Mouse (Mus musculus): ENCODE data around the gene Ppp1r3d. TPM values are rescaled to one million over a fixed set of nuclear protein-coding genes. Genes with fewer than 3 reads are reported as not detected.
A peak's percentile ranks its signal among the peaks of the same experiment; 100 is the strongest.

Gene Ppp1r3d
- polyA plus RNA-seq, 1 experiment from 2014 or later, result 3.3 TPM

GRCm38 (mm10) chr2:178450236-178450635, 36.0 kb upstream of the Ppp1r3d start:
- Histone ChIP-seq H3K27ac (replicated peaks) (no peak overlapping the region), H3K4me1 (replicated peaks; ENCODE audit: control insufficient read depth, insufficient read depth) (0 out of 2 replicates have a peak, but pooled peaks cover 1% of the 10 kb centered on the region), H3K9ac (ENCODE audit: low read length) (no peak overlapping the region), H3K9me3 (ENCODE audit: control insufficient read depth, low read length) (no peaks in the 10 kb centered on the region), H3K4me2 (replicated peaks; ENCODE audit: low read depth) (no peak overlapping the region), H3K27me3 (ENCODE audit: control insufficient read depth, insufficient read depth, low read length) (no peaks in the 10 kb centered on the region), H3K36me3 (ENCODE audit: control insufficient read depth, insufficient read depth, low read length) (no peaks in the 10 kb centered on the region), H3K4me3 (ENCODE audit: low read depth, low read length) (no peak overlapping the region)
- DNase-seq (ENCODE audit: low spot score) (no peak), ATAC-seq (ENCODE audit: low FRiP score, low TSS enrichment) (no peak)
- no peak for TF ChIP-seq CTCF (IDR thresholded peaks at IDR 0.05; ENCODE audit: low read depth)
- no peak for TF ChIP-seq EP300 (optimal IDR thresholded peaks at IDR 0.05)
- 30% methylated on average over 2 of the region's 2 CpGs for WGBS

- H3K27me3 ChIP-seq (ENCODE audit: control insufficient read depth, insufficient read depth, low read length), result no peaks in the 10 kb centered on the region
- H3K4me3 ChIP-seq (ENCODE audit: low read depth, low read length), result no peak overlapping the region
- no peaks in the 10 kb centered on the region for H3K36me3 ChIP-seq (ENCODE audit: control insufficient read depth, insufficient read depth, low read length)
- 75% methylated on average over 4 of the region's 4 CpGs for WGBS
- TF ChIP-seq EP300 (optimal IDR thresholded peaks at IDR 0.05) (no peak), CTCF (IDR thresholded peaks at IDR 0.05; ENCODE audit: low read depth) (no peak)
- no peak for DNase-seq (ENCODE audit: low spot score)
- H3K4me1 ChIP-seq (replicated peaks; ENCODE audit: control insufficient read depth, insufficient read depth), result no peaks in the 10 kb centered on the region
- ATAC-seq (ENCODE audit: low FRiP score, low TSS enrichment), result no peak
- no peak overlapping the region for H3K4me2 ChIP-seq (replicated peaks; ENCODE audit: low read depth)
- no peak overlapping the region for H3K9ac ChIP-seq (ENCODE audit: low read length)
- no peak overlapping the region for H3K27ac ChIP-seq (replicated peaks)
- H3K9me3 ChIP-seq (ENCODE audit: control insufficient read depth, low read length), result no peaks in the 10 kb centered on the region
These were observed 35.1 kb upstream of the Ppp1r3d start for GRCm38 (mm10) chr2:178449386-178449785.

GRCm38 (mm10) chr2:178437311-178437710, 23.0 kb upstream of the Ppp1r3d start:
- no peak overlapping the region for H3K4me3 ChIP-seq (ENCODE audit: low read depth, low read length)
- no peak overlapping the region for H3K9ac ChIP-seq (ENCODE audit: low read length)
- H3K36me3 ChIP-seq (ENCODE audit: control insufficient read depth, insufficient read depth, low read length), result no peaks in the 10 kb centered on the region
- DNase-seq (ENCODE audit: low spot score), result no peak
- ATAC-seq (ENCODE audit: low FRiP score, low TSS enrichment), result no peak
- H3K4me2 ChIP-seq (replicated peaks; ENCODE audit: low read depth), result no peak overlapping the region
- H3K27ac ChIP-seq (replicated peaks), result no peak overlapping the region
- H3K9me3 ChIP-seq (ENCODE audit: control insufficient read depth, low read length), result no peaks in the 10 kb centered on the region
- no peaks in the 10 kb centered on the region for H3K4me1 ChIP-seq (replicated peaks; ENCODE audit: control insufficient read depth, insufficient read depth)
- TF ChIP-seq EP300 (optimal IDR thresholded peaks at IDR 0.05) (no peak), CTCF (IDR thresholded peaks at IDR 0.05; ENCODE audit: low read depth) (no peak)
- H3K27me3 ChIP-seq (ENCODE audit: control insufficient read depth, insufficient read depth, low read length), result no peaks in the 10 kb centered on the region
- 38% methylated on average over 9 of the region's 9 CpGs for WGBS

- TF ChIP-seq CTCF (IDR thresholded peaks at IDR 0.05; ENCODE audit: low read depth) (no peak), EP300 (optimal IDR thresholded peaks at IDR 0.05) (no peak)
- Histone ChIP-seq H3K4me3 (ENCODE audit: low read depth, low read length) (no peak overlapping the region), H3K27me3 (ENCODE audit: control insufficient read depth, insufficient read depth, low read length) (no peaks in the 10 kb centered on the region), H3K4me2 (replicated peaks; ENCODE audit: low read depth) (no peak overlapping the region), H3K9me3 (ENCODE audit: control insufficient read depth, low read length) (no peaks in the 10 kb centered on the region), H3K4me1 (replicated peaks; ENCODE audit: control insufficient read depth, insufficient read depth) (no peaks in the 10 kb centered on the region), H3K9ac (ENCODE audit: low read length) (no peak overlapping the region), H3K27ac (replicated peaks) (no peak overlapping the region), H3K36me3 (ENCODE audit: control insufficient read depth, insufficient read depth, low read length) (no peaks in the 10 kb centered on the region)
- WGBS, result 65% methylated on average over 2 of the region's 2 CpGs
- ATAC-seq (ENCODE audit: low FRiP score, low TSS enrichment), result 0 out of 2 replicates have a peak, but pooled peaks have one; percentile 40
- DNase-seq (ENCODE audit: low spot score), result no peak
These were observed 19.6 kb upstream of the Ppp1r3d start for GRCm38 (mm10) chr2:178433903-178434302.

GRCm38 (mm10) chr2:178433495-178433894, 19.2 kb upstream of the Ppp1r3d start:
- H3K9me3 ChIP-seq (ENCODE audit: control insufficient read depth, low read length), result no peaks in the 10 kb centered on the region
- no peaks in the 10 kb centered on the region for H3K4me1 ChIP-seq (replicated peaks; ENCODE audit: control insufficient read depth, insufficient read depth)
- TF ChIP-seq EP300 (optimal IDR thresholded peaks at IDR 0.05) (no peak), CTCF (IDR thresholded peaks at IDR 0.05; ENCODE audit: low read depth) (no peak)
- WGBS, result 69% methylated on average over 2 of the region's 2 CpGs
- DNase-seq (ENCODE audit: low spot score) (no peak), ATAC-seq (ENCODE audit: low FRiP score, low TSS enrichment) (no peak)
- H3K4me2 ChIP-seq (replicated peaks; ENCODE audit: low read depth), result no peak overlapping the region
- H3K9ac ChIP-seq (ENCODE audit: low read length), result no peak overlapping the region
- no peak overlapping the region for H3K4me3 ChIP-seq (ENCODE audit: low read depth, low read length)
- no peaks in the 10 kb centered on the region for H3K27me3 ChIP-seq (ENCODE audit: control insufficient read depth, insufficient read depth, low read length)
- no peak overlapping the region for H3K27ac ChIP-seq (replicated peaks)
- H3K36me3 ChIP-seq (ENCODE audit: control insufficient read depth, insufficient read depth, low read length), result no peaks in the 10 kb centered on the region

- Histone ChIP-seq H3K9me3 (ENCODE audit: control insufficient read depth, low read length) (no peaks in the 10 kb centered on the region), H3K27me3 (ENCODE audit: control insufficient read depth, insufficient read depth, low read length) (no peaks in the 10 kb centered on the region), H3K27ac (replicated peaks) (no peak within 1 kb of the TSS), H3K4me2 (replicated peaks; ENCODE audit: low read depth) (no peak within 1 kb of the TSS), H3K36me3 (ENCODE audit: control insufficient read depth, insufficient read depth, low read length) (no peaks in the 10 kb centered on the region), H3K4me1 (replicated peaks; ENCODE audit: control insufficient read depth, insufficient read depth) (no peaks in the 10 kb centered on the region), H3K9ac (ENCODE audit: low read length) (no peak within 1 kb of the TSS), H3K4me3 (ENCODE audit: low read depth, low read length) (no peak within 1 kb of the TSS)
- DNase-seq (ENCODE audit: low spot score) (no peak), ATAC-seq (ENCODE audit: low FRiP score, low TSS enrichment) (no peak)
- 70% methylated on average over 4 of the region's 4 CpGs for WGBS
- TF ChIP-seq EP300 (optimal IDR thresholded peaks at IDR 0.05) (no peak), CTCF (IDR thresholded peaks at IDR 0.05; ENCODE audit: low read depth) (no peak)
These were observed 16.0 kb upstream of the Ppp1r3d start, which contains the start of gene Cdh26 for GRCm38 (mm10) chr2:178430231-178430630. Cdh26 (plus strand) TSS chr2:178430531.

All from stomach, postnatal 0 days (tissue).